Mouse (Mus musculus) hematopoietic stem cell, adult 5-6 weeks (primary cell): Measurements from ENCODE around the gene Aim2. TPM values are rescaled to one million over a fixed set of nuclear protein-coding genes. Genes with fewer than 3 reads are reported as not detected.
A peak's percentile ranks its signal among the peaks of the same experiment; 100 is the strongest.

Source experiments
- ATAC-seq, 2 experiments: fragments of 125-278 bp in 1 of 2; replicated peaks in 1 of 2; 2 replicates each; pipeline ENCODE4 v1.8.0; 2016 to 2017; ENCODE audit warnings: inconsistent platforms in 2 of 2, mild to moderate bottlenecking in 2 of 2, moderate number of reproducible peaks in 2 of 2, low read depth in 1 of 2, moderate TSS enrichment in 1 of 2; ENCODE audit not compliant: low FRiP score in 2 of 2, poor library complexity in 2 of 2, severe bottlenecking in 2 of 2, insufficient read depth in 1 of 2, low TSS enrichment in 1 of 2
- total RNA-seq: library from RNA; stranded (forward); fragments of 172-1452, 232-1000 nt; gene quantifications from 2 replicates; pipeline ENCODE4 v1.2.3, GENCODE M21; 2017

Gene Aim2
- total RNA-seq, 1 experiment from 2014 or later = 76.8 TPM

GRCm38 (mm10) chr1:173337008-173337407 is 13.7 kb upstream of the Aim2 start:
- no peak for ATAC-seq

GRCm38 (mm10) chr1:173339543-173339942 is 11.1 kb upstream of the Aim2 start:
- ATAC-seq = peak; percentile 79 to 80; a peak in 3 of 4 replicates

GRCm38 (mm10) chr1:173342425-173342824 is 8.3 kb upstream of the Aim2 start:
- ATAC-seq = no peak

- no peak for ATAC-seq
Measured at GRCm38 (mm10) chr1:173343934-173344333, 6.7 kb upstream of the Aim2 start.

DNA sequence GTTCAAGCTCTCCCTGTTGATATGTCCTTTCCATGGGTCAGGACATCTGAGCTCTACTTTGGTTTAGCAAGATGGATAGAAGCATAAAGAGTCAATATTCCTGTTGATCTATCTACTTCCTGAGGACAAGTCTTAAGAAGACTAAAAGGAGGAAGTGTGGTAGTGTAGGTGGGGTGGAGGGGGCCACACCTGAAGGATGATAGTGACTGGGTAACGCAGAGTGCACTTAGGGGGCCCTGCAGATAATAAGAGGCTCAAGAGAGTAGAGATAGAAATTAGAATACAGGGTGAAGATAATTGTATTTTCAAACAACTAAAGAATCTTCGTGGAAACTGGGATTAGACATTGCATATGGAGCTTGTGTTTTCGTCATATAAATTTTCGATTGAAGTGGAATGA is 5.6 kb upstream of the Aim2 start:
- no peak for ATAC-seq

- ATAC-seq = no peak
Measured at GRCm38 (mm10) chr1:173348527-173348926, 2.2 kb upstream of the Aim2 start.

GRCm38 (mm10) chr1:173349192-173349591 is 1.5 kb upstream of the Aim2 start:
- ATAC-seq = no peak

DNA sequence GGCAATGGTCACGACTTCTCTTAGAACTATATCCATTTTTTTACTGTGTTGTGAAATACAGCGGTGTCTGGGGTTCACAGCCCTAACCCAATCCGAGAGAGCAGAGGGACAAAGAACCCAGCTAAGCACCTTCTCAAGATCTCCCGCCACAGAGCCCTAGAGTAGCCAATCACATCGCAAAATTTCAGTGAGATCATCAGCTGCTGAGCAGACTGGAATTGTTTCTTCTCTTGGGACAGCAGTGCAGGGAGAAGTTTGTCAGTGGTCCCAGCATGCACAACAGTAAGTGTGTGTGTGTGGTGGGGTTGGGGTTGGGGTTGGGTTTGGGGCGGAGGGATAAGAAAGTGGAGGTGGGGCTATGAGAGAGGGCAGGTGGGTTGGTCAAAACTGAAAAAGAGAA is 733 bp upstream of the Aim2 start:
- ATAC-seq = peak; percentile 84 to 89

GRCm38 (mm10) chr1:173355107-173355846 is 4.6 kb downstream of the Aim2 start:
- no peak for ATAC-seq

DNA sequence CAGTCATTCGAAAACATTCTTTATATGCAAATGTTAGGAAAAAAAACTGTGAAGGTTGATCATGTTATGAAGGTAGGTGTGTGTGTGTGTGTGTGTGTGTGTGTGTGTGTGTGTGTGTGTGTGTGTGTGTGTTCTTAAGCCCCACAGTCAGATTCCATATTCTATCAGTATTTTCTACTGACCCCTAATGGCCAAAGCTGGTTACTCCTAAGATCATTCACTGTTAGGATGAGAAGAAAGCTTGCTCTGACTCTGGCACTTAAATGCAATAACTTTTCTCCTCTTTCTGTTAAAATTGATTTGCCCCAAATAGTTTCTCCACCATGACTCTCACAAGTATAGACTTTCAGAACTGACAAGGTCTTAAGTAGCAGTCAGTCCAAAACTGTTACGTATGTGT is 6.0 kb downstream of the Aim2 start:
- no peak for ATAC-seq

DNA sequence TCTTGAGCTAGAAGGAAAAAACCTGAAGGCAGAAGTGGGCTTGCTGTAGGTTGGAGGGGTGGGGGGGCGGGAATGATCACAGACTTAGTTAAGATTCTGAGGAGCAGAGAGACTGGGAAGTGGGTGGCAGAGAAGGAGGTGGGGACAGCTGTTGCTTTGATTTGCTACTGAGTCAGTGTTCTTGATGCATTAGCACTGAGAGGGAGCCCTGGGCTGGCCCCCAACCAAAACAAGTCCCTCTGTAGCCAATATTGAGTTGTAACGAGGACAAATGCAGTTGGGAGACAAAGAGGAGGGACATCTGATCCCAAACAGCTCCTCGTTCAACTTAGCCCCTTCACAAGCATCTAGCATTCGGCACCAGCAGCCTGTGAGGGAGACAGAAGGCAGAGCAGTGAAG is 7.1 kb downstream of the Aim2 start:
- ATAC-seq = no peak

DNA sequence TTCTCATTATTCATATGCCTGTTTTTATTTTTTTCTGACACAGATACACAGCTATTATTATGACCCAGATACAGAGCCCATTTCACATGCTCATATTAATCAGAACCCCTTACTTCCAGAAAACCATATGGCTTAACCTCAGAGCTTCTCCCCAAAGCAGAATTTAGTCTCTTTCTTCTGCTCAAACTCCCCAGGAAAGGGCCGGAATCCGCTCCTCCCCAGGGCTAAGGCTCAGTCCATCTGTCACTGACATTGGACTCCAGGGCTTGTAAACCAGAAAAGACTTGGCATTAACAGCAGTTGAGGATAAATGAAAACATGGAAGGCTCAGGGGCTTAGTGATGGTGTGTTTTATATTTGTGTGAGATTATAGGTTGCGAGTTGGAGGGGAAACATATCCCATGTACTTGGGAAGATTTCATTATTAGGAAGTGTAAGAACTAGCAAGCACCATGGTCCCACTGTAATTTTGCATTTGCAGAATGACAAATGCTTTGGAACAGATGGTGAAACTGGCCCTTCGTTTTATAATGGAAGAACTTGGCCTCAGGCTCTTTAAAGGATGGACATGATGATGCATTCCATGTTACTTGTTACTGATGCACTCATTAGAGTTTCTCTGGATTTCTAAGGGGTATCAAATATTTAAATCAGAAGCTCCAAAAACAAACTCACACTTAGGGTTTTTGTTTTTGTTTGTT is 9.1 kb downstream of the Aim2 start:
- no peak for ATAC-seq

DNA sequence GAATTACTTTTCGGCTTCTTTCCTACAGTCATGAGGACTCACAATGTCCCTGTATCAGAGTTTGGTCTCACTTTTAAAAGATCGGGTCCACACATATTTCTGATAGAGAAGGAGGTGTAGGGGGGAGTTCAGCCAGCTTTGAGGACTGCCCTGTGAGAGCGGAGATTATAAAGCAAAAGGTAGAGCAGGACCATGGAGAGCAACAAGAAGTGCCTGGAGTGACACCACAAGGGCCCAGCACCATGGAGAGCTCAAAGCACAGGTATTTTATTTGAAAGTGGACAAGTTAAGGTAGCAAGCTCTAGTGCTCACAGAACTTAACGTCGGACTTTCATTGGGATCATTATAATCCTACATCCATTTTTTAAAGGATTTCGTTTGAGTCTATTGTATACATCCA is 11.0 kb downstream of the Aim2 start:
- ATAC-seq = peak; percentile 75 to 85

DNA sequence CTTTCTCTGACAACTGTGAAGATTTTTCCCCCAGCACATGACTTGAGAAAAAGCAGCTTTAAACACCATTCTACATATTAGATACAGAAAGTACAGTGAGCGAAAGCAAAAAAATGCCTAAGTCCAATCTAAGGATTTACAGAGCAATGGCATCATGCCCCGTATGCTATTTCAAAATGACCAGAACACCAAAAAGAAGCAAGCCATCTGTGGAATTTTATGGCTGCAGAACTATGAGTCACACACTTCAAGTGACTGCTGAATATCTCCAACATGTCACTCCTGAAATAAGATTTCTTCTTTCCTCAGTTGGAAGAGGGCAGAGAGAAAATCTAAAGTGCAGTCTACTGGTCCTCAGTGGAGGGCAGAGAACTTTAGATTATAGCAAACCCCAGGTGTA is 12.8 kb downstream of the Aim2 start:
- ATAC-seq = no peak

DNA sequence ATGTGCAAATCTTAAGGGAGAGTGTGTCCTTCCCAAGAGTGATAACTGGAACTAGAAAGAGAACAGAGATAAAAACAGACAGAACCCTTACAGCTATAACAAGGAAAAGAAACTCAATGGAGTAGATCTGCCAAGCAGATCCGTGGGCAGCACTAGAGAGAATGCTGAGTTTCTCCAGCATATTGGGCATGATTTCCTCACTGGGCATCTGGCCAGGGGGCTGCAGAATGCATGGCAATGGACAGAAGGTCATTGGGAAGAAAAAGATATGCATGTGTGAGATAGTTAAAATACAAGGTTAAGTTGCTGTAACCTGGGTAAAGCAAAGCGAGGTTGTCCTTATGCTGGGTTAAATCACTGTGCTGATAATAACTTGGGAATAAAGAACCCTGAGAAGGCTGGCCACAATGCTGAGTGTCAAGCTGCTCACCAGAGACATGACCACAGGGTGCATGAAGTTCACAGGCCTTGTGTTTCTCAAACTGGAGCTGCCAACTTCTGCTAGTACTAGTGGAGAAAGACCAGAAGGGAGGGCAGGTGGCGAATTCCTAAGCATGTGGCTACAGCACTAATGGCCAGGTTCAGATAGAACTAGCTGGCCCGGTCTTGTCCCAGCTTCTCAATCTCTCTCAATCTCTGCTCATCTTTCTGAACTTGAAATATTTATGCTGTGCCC is 13.6 kb downstream of the Aim2 start:
- no peak for ATAC-seq

GRCm38 (mm10) chr1:173365970-173366409 is 15.3 kb downstream of the Aim2 start:
- peak; percentile 66 to 71; a peak in 3 of 4 replicates for ATAC-seq

- peak; percentile 18 to 25; a peak in 1 of 4 replicates for ATAC-seq
Measured at GRCm38 (mm10) chr1:173366701-173367355, 16.1 kb downstream of the Aim2 start.
